Mouse (Mus musculus) activated CD4-positive, CD25-positive, alpha-beta regulatory T cell, adult 4 months (primary cell): Measurements from ENCODE around the gene Bnip3. TPM values are rescaled to one million over a fixed set of nuclear protein-coding genes. Genes with fewer than 3 reads are reported as not detected.

Experiments used
- ATAC-seq: one replicate; pipeline ENCODE4 v1.8.0; 2017
- polyA plus RNA-seq, 2 experiments: library from polyadenylated mRNA; unstranded; fragments of 100-300 nt; shearing (Covaris generic); gene quantifications; one replicate each; pipeline ENCODE4 v1.2.1; 2017

Gene Bnip3
- polyA plus RNA-seq, 2 experiments from 2014 or later = 13.3 to 14.4 TPM

DNA sequence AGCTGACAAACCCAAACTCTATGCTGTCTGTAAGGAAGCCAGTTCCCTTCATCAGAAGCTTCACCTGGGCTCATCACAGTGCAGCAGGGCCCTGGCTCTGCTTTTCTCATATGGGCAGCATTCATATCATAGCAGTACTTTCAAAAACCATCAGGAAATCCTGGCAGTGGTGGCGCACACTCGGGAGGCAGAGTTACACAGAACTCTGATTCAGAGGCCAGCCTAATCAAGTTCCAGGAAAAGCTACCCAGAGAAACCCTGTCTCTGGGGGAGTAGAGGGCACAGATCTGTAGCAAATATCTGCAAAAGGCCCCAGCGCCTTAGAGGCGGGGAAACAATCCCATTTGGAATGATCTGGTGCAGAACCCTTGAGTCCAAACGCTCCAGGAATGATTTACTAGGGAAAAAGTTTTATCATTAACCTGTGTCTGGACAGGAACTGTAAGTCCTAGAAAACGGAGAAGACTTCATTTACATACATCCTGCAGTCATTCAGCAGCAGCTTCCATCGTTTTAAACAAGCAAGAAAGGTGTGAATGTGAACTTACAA lies 5.4 kb downstream of the Bnip3 start:
- no peak for ATAC-seq

DNA sequence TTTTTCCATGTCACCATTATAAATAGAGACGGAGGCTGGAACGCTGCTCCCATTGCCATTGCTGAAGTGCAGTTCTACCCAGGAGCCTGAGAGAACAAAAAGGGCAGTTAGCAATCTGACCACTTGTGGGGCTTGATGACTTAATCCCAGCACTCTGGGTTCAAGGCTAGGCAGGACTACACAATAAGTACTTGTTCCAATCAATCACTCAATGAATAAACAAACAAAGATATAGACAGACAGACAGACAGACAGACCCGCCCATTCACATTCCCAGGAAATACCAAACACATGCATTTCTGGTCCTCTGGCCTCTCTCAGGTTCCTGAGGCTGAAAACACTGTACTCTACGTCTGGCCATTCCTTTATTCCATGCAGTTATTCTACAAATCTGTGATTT lies 10.6 kb downstream of the Bnip3 start:
- no peak for ATAC-seq

DNA sequence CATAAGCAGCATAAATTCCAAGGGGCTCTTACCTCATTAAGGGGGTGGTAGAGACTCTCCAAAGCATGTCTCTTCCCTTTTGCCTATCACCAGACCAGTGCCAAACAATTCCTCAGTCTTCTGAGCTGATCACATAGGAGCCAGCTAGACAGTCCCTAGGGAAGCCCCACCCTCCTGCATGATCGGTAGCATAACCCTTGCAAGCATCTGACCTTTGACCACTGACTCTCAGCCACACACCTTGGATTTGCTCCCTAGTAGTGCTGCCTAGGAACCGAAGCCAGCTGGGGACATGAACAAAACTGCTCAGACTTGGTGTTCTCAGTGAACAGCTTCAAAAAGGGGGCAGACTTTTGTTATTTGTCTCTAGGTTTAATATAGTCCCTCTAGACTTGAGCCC lies 11.2 kb downstream of the Bnip3 start:
- ATAC-seq = no peak

DNA sequence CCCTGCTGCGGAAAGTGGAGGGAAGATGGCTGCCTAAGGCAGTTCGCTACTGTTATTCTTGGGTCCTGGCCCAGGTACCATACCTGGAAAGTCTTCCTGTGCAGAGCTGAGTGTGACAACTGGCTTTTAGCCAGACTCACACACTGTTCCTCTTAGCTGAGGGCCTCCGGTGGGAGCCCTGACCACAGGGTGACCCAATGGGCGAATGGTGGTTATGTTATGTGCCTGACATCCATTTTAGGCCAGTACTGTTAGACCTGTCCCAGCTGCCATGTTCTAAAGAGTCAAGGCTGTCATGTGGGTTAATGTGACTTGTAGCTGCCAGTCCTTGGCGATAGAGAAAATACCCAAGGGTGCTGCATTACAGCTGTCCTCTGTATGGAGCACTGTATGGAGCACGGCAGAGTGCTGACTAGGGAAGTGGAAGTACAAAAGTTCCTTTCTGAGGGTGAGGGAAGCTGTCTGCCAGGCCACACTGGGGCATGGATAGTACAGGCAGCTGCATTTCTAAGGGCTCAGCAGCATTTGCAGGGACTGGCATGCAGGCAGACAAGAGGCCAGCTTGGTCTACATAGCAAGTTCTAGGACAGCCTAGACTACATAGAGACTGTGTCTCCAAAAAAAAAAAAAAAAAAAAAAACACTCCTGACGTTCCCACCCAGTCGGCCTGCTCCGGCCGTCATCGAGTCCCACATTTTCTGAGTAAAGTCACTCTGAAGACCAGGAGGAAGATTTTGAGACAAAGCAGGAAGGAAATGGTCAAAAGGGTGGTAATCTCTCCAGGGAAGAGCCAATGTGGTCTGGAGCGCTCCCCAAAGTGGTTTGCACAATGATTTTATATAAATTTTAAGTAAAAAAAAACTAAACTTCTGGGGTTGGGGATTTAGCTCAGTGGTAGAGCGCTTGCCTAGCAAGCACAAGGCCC lies 23.7 kb downstream of the Bnip3 start:
- ATAC-seq = no peak

DNA sequence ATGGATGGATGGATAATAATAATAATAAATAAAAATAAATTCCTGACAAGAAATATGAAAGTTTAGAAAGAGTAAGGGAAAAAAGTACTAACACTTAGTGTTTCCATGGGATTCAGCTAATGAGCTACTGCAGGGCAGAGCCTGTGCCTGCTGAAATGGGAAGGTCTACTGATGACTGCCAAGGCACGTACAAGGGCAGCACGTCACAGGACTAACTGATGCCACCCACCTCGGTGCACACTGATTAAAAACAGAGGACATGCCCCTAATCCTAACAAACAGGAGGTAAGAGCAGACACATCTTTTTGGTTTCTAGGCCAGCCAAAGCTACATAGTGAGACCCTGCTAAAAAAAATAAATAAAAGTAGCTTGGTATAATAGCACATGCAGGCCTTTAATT lies 25.6 kb downstream of the Bnip3 start:
- no peak for ATAC-seq

DNA sequence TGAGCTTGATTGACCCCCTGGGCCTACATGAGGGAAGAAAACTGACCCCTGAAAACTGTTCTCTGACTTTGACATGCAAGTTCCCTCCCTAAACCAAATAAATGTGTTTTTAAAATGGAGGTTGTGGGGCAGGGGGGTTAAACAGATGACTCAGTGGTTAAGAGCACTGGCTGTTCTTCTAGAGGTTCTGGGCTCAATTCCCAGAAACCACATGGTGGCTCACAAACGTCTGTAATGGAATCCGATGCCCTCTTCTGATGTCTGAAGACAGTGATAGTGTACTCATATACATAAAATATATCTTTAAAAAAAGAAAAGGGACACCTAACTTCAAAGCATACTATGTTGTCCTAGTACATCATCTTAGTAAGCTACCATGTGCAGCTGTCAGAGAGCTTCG lies 34.3 kb downstream of the Bnip3 start:
- ATAC-seq = no peak

DNA sequence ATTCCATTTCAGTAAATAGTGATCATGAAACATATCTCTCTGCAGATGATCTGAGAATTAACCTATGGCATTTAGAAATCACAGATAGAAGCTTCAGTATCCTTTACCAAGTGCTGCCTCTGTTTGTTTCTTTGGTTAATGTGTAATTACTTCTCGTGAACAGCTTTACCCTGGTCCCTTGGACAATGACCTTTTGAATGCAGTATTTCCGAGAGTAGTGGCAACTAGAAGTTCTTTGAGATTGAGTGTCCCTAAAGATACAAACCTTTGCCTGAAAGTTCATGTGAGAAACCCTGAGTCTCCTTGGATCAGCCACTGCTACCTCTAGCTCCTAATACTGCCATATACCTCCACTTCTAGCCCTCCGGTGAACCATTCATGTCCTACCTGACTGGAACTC lies 36.4 kb downstream of the Bnip3 start:
- ATAC-seq = no peak

DNA sequence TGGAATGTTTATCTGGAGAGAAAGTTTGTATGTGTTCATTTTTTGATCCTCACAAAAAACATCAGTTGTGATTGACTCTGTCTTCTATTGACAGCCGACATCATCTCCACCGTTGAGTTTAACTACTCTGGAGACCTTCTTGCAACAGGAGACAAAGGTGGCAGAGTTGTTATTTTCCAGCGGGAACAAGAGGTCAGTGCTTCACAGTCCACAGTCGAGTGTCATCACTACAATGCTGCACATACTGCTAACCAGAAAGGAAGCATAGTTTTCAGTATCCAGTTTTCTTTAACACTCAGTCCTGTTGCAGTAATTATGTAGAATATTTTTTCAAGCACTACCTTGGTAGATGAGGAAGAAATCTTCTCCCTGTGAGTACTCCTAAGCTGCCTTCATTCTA lies 41.0 kb downstream of the Bnip3 start:
- no peak for ATAC-seq

DNA sequence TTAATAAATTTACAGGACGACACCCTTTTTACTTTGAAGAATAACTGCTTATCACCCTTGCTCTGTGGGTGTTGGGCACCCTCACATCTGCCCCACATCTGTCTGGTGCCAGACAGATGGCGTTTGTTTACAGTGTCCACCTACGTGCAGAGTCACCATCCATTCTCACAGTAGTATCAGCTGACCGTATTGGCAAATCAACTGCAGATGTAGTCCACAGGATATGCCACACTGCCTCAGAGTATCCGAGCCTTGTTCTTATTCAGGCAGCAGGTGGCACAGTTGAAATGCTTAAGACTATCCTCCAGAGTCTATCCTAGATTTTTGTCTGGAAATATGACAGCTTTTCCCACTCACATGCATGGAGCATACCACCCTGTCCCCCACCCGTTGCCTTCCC lies 42.0 kb downstream of the Bnip3 start:
- ATAC-seq = no peak

DNA sequence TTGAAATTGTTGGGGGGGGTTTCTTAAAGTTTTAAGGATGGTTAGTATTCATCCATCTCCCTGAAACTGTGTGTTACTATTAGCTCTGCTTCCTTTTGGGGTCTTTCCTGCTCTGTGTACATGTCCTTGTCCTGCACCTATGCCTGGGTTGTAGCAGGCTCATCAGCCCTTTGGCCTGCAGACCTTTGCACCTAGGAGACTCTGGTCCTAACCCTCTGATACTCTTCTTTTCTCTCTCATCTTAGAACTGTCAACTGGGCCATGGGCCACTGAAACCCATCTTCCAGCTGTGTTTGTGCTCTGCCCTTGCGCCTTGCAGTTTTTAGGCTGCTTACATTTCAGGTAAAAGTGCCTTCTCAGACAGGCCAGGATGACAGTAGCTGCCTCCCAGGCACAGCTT lies 44.5 kb downstream of the Bnip3 start:
- ATAC-seq = no peak

DNA sequence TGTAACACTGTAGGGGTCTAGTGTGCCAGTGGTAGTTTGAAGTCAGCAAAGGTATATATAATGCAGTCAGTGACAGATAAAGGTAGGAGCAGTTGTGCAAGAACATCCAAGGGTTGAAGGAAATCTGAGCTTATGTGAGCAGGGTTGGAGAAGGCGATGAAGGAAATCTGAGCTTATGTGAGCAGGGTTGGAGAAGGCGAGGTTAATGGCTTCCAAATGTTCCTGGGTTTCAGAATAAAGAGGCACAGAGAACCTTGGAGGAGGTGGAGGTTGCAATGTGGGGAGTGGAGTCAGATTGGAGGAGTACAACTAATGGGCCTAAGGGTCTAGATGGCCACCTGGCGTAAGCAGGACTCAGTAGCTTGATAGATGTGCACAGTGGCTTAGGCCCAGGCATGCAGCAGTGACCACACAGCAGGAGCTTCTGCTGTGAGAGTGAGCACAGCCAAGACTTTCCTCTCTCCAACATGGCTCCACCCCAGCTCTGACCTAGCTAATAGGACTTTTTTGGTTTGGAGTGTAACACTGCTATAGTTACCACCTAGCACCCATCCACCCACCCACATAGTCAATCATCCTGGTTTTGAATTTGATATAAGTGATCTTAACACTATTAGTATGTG lies 45.3 kb downstream of the Bnip3 start:
- no peak for ATAC-seq

DNA sequence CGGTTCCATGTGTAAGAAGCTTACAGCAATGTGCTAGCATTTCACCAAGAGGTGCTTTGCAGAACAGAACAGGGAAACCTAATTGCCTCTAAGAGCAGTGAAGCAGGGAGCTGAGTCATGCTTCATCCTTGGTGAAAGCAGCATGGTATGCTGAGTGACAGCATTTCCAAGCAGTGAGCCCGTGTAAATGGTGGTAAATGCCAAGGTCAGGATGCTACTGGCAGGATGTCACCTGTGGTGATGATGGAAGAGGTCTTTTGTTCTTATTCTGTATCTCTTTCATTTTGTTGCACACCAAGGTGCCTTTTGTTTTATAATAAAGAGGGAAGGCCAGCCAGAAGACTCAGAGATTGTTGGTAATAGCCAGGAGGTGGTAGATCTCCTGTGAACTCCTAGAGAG lies 52.6 kb downstream of the Bnip3 start:
- ATAC-seq = no peak

DNA sequence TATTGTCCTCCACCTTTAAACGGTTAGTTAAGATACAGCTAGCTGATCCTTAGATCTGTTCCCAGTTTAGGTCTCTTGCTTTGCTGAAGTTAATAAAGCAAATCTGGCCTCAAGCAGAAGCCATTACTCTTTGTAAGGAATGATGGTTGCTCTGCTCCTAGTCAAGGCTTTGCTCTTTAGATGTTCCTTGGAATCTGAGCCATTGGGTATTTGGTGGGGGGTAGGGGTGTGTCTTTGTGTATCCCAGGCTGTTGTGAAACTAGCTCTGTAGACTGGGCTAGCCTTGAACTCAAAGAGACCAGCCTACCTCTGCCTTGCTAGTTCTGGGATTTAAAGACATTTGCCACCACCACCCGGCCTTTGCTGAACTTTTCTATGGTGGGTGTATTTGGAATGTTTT lies 55.1 kb downstream of the Bnip3 start:
- ATAC-seq = no peak

DNA sequence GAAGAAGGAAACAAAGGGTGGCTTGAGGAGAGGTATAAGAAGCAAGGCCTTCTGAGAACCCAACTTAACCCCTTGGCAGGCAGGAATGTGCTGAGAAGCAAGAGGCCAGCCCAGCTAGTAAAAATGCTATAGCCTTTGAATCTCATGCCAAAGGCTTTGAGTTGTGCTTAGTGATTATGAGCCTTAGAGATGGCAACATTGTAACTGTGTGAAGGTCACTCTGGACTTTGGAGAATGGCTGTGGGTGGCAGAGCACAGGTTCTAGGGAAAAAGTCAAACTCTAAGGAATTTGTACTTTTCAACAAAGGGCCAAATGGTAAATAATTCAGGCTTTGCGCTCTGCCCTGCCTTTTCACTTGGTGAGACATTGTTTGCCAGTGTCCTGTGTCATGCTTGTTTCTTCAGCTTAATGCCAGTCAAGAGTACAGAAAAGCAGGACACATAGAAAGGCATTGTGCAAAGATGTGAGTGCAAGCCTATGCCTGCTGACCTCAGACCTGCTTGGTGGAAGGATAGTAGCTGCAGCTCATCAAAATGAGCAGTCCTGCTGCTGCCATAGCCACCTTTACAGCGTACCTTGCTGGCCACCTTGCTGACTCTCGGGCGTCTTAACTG lies 55.8 kb downstream of the Bnip3 start:
- ATAC-seq = no peak

DNA sequence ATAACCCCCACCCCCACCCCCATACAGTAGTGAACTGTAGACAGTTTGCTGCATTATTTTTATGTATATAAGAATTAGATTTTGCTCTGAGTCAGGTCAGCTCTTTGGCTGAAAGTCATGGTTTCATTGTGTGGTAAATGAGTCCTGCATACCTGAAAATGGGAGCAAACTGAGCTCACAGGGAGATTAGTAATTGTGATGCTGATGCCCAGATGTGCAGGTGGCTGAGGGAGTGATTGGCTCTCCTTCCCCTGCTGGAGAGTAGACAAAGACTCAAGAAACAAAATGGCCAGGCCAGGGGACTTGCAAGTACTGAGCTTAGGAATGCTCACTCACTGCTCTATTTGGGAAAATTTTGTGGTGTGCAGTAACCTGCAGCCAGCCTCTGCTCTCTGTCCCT lies 59.2 kb downstream of the Bnip3 start:
- ATAC-seq = no peak

DNA sequence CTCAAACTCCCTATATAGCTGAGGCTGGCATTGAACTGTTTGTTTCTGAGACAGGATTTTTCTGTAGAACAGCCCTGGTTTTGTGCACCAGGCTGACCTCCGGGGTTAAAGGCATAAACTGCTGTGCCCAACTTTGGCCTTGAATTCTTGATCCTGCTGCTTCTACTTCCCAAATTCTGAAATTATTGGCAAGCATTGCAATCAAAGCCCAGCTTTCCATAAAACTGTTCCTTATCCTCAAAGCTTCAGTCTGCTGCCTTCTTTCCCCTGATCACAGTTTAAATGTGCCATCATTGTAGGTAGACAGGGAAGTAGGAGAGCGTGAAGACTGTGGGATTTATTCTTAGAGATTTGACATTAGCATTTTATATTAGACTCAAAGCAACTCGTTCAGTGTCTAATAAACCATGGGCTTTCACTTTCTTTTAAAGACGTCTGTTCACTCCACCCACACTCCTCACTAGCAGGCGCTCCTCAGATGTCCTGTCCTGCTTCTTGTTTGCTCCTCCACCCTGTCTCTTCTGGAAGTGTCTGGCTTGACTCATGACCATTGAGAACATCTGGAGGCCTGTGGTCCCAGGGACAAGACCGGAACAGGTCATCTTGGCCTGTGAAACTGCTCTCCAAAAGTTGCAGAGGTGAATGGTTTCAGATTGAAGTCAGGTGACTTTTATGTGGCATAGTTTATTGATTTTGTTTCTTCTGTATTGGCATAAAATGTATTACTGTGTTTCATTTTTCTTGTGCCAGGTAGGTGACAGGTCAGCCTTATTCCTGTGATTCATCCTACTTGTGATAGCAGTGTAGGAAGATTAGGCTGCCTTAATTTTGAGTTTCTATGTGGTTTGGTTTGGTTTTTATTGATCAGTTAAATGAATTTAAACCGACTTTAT lies 61.0 kb downstream of the Bnip3 start:
- no peak for ATAC-seq

DNA sequence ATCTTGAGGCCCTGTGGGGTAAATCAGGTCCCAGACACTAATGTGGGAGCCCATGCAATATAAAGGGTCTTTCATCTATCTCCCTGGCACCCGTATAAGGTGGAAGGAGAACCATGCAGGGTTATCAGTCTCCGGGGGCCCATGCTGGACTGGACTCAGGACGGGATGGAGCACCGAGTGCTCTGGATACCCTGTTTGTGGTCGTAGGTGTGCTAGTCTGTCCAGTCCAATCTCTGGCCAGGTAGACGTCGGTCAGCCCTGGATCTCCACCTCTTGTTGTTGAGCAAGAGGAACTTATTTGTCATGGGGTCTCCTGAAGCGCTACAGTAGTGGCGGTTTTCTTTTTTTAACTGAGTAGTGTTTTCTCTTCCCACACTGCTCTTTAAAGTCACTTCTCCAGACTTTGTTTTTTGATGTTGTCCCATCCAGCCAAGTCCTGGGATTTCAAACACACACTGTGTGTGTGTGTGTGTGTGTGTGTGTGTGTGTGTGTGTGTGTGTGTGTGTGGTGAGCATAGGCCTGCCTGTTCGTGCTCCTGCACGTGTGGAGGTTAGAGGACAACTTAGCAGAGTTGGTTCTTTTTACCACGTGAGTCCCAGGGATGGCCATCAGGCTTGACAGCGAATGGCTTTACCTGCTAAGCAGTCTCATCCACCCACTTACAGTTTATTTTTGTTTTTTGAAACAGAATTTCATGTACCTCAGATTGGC lies 61.8 kb downstream of the Bnip3 start:
- ATAC-seq = no peak

DNA sequence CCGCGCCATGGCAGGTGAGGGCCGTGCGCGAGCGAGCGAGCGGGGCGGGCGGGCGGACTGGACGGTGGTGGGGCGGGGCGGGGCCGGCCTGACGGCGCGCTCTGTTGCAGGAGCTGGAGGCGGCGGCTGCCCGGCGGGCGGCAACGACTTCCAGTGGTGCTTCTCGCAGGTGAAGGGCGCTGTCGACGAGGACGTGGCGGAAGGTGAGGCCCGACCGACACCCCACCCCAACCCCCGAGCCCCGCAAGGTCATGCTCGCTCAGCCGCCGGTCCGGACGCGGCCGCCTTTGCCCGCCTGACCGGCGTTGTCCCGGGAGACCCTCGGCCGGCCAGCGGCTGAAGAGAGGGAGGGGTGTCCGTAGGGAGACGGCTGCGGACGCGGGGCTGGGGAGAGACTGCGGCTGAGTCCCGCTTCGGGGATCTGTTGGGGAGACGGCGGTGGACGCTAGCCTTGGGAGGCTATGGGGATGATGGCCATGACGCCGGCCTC lies 62.8 kb downstream of the Bnip3 start:
- no peak for ATAC-seq

DNA sequence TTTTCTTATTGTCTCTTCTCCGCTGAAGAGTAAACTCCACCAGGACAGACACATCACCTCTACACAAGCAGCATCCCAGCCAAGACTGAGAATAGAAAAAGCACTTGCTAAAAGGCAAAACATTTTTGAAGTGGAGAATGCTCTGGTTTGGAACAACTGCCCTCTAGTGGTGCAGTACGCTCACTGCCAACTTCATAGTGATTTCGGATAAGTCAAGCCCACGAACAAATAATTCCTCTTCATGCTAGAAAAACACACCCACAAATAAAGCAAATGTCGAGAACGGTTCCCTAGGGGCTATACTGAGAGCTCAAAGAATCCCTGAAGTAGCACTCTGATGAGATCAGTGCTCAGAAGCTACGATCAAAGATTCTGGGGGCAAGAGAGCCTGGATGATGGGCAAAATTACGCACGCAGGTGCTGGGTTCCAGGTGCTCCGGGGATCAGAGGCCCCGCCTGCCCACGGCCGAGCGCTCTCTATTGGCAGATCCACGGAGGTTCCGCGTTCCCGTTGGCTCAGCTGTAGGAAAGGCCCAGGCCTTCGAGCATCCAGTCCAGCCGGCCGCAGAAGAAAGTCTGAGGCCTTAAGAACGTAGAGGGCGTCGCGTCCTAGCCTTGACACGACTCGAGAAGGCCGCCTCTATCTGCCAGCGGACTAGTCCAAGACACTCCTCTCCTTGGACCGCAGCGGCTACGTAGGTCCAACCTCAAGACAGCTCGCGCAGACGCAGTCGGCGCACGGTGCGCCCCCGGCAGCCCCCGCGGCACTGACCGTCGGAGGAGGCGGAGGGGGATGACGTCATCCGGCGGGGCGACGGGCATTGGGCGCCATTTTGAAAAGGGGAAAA lies 63.6 kb downstream of the Bnip3 start, which contains the start of the genes Ppp2r2d and Mapk1ip1:
Gene Ppp2r2d, plus strand, starts transcription at position 536 of the 848 bp plus-strand sequence.
Gene Mapk1ip1, minus strand, starts transcription at position 730 of the 848 bp plus-strand sequence.
- ATAC-seq = peak; percentile 82

DNA sequence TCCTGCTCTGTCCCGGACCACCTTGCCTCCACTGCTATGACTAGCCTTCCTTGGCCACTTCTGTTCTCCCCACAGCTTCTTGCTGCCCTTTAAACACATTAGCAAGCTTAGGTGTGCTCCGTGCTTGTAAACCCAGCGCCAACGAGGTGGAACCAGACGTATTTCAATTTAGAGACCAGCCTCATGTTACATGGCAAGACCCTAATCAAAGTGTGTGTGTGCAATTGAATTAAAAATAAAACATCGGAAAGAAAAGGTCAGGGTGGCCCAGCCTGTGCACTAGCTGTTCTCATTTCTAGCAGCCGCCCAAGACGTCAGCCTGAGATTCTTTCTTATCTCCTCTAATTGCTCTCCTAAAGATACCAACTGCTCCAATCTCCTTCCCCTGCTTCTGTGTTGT lies 64.2 kb downstream of the Bnip3 start:
- ATAC-seq = no peak
